Mouse (Mus musculus): ENCODE results near the gene Olfr1082. TPM values are rescaled to one million over a fixed set of nuclear protein-coding genes. Genes with fewer than 3 reads are reported as not detected.
"Not testable (repeated sequence)": the region's sequence is repeated elsewhere in the genome, so short reads cannot be mapped to it uniquely, and the experiment has no call there.

Gene Olfr1082
- total RNA-seq (2012; rRNA removed), result not detected in 2 replicates
- not detected for polyA plus RNA-seq (2012; ENCODE audit: insufficient read depth in 1 of 2, insufficient read length in 2 of 2, low read depth in 1 of 2, low replicate concordance in 2 of 2, missing spikeins in 1 of 2)

GRCm38 (mm10) chr2:86598866-86599265 lies at the start of gene Olfr1082:
TSS of gene Olfr1082 (minus strand) at chr2:86598966.
- not testable (repeated sequence) for H3K4me3 ChIP-seq (ENCODE audit: control insufficient read depth in 1 of 2, insufficient read depth in 1 of 2, low read depth in 2 of 2, low read length in 2 of 2); H3K79me2 ChIP-seq (ENCODE audit: control insufficient read depth, insufficient read depth, low read length, poor library complexity); H3K4me1 ChIP-seq (ENCODE audit: control insufficient read depth in 1 of 2, insufficient read depth in 2 of 2, low read length in 2 of 2); H3K27me3 ChIP-seq (ENCODE audit: control insufficient read depth in 1 of 2, insufficient read depth in 2 of 2, low read length in 2 of 2); DNase-seq (ENCODE audit: low read depth, low spot score); H3K36me3 ChIP-seq (ENCODE audit: control insufficient read depth in 1 of 2, insufficient read depth in 2 of 2, low read length in 2 of 2); H3K9me3 ChIP-seq (replicated peaks; ENCODE audit: insufficient read depth, low read length); H3K9ac ChIP-seq (ENCODE audit: control insufficient read depth, low read depth, low read length, poor library complexity, severe bottlenecking); H3K27ac ChIP-seq (ENCODE audit: control insufficient read depth, low read depth, low read length)

GRCm38 (mm10) chr2:86639625-86640024 lies 40.9 kb upstream of the Olfr1082 start, which contains the start of gene Olfr1084:
TSS of gene Olfr1084 (minus strand) at chr2:86639725.
- H3K27me3 ChIP-seq (ENCODE audit: control insufficient read depth in 1 of 2, insufficient read depth in 2 of 2, low read length in 2 of 2); H3K4me1 ChIP-seq (ENCODE audit: control insufficient read depth in 1 of 2, insufficient read depth in 2 of 2, low read length in 2 of 2); H3K36me3 ChIP-seq (ENCODE audit: control insufficient read depth in 1 of 2, insufficient read depth in 2 of 2, low read length in 2 of 2); H3K4me3 ChIP-seq (ENCODE audit: control insufficient read depth in 1 of 2, insufficient read depth in 1 of 2, low read depth in 2 of 2, low read length in 2 of 2); H3K9me3 ChIP-seq (replicated peaks; ENCODE audit: insufficient read depth, low read length); H3K79me2 ChIP-seq (ENCODE audit: control insufficient read depth, insufficient read depth, low read length, poor library complexity); H3K9ac ChIP-seq (ENCODE audit: control insufficient read depth, low read depth, low read length, poor library complexity, severe bottlenecking); DNase-seq (ENCODE audit: low read depth, low spot score); H3K27ac ChIP-seq (ENCODE audit: control insufficient read depth, low read depth, low read length): not testable (repeated sequence)

GRCm38 (mm10) chr2:86558135-86558534 lies 40.6 kb downstream of the Olfr1082 start, which contains the start of gene Olfr1080:
TSS of gene Olfr1080 (minus strand) at chr2:86558235.
- not testable (repeated sequence) for H3K27ac ChIP-seq (ENCODE audit: control insufficient read depth, low read depth, low read length)

More at GRCm38 (mm10) chr2:86558135-86558534, 40.6 kb downstream of the Olfr1082 start, which contains the start of gene Olfr1080:
- H3K4me1 ChIP-seq (ENCODE audit: control insufficient read depth in 1 of 2, insufficient read depth in 2 of 2, low read length in 2 of 2); H3K27me3 ChIP-seq (ENCODE audit: control insufficient read depth in 1 of 2, insufficient read depth in 2 of 2, low read length in 2 of 2); H3K9ac ChIP-seq (ENCODE audit: control insufficient read depth, low read depth, low read length, poor library complexity, severe bottlenecking); H3K9me3 ChIP-seq (replicated peaks; ENCODE audit: insufficient read depth, low read length); H3K36me3 ChIP-seq (ENCODE audit: control insufficient read depth in 1 of 2, insufficient read depth in 2 of 2, low read length in 2 of 2); DNase-seq (ENCODE audit: low read depth, low spot score); H3K79me2 ChIP-seq (ENCODE audit: control insufficient read depth, insufficient read depth, low read length, poor library complexity); H3K4me3 ChIP-seq (ENCODE audit: control insufficient read depth in 1 of 2, insufficient read depth in 1 of 2, low read depth in 2 of 2, low read length in 2 of 2): not testable (repeated sequence)

Other genes with a start within 250 kb of the Olfr1082 start
- 0.29 and 0.65 TPM in 2 replicates for gene Olfr1055, start 248.7 kb downstream of the Olfr1082 start, total RNA-seq (2012; rRNA removed)
- not detected for gene Olfr1055, start 248.7 kb downstream of the Olfr1082 start, polyA plus RNA-seq (2012; ENCODE audit: insufficient read depth in 1 of 2, insufficient read length in 2 of 2, low read depth in 1 of 2, low replicate concordance in 2 of 2, missing spikeins in 1 of 2)
- not detected in 2 replicates for gene Olfr1056, start 236.5 kb downstream of the Olfr1082 start, total RNA-seq (2012; rRNA removed)
- gene Olfr1056, start 236.5 kb downstream of the Olfr1082 start, polyA plus RNA-seq (2012; ENCODE audit: insufficient read depth in 1 of 2, insufficient read length in 2 of 2, low read depth in 1 of 2, low replicate concordance in 2 of 2, missing spikeins in 1 of 2), result not detected
- not detected in 2 replicates for gene Olfr1057, start 220.6 kb downstream of the Olfr1082 start, total RNA-seq (2012; rRNA removed)
- gene Olfr1057, start 220.6 kb downstream of the Olfr1082 start, polyA plus RNA-seq (2012; ENCODE audit: insufficient read depth in 1 of 2, insufficient read length in 2 of 2, low read depth in 1 of 2, low replicate concordance in 2 of 2, missing spikeins in 1 of 2), result not detected
- gene Olfr1058, start 210.4 kb downstream of the Olfr1082 start, total RNA-seq (2012; rRNA removed), result not detected in 2 replicates
- gene Olfr1058, start 210.4 kb downstream of the Olfr1082 start, polyA plus RNA-seq (2012; ENCODE audit: insufficient read depth in 1 of 2, insufficient read length in 2 of 2, low read depth in 1 of 2, low replicate concordance in 2 of 2, missing spikeins in 1 of 2), result not detected
- not detected in 2 replicates for gene Olfr1061, start 184.9 kb downstream of the Olfr1082 start, total RNA-seq (2012; rRNA removed)
- not detected for gene Olfr1061, start 184.9 kb downstream of the Olfr1082 start, polyA plus RNA-seq (2012; ENCODE audit: insufficient read depth in 1 of 2, insufficient read length in 2 of 2, low read depth in 1 of 2, low replicate concordance in 2 of 2, missing spikeins in 1 of 2)
- gene Olfr1062, start 172.2 kb downstream of the Olfr1082 start, total RNA-seq (2012; rRNA removed), result not detected in 2 replicates
- not detected for gene Olfr1062, start 172.2 kb downstream of the Olfr1082 start, polyA plus RNA-seq (2012; ENCODE audit: insufficient read depth in 1 of 2, insufficient read length in 2 of 2, low read depth in 1 of 2, low replicate concordance in 2 of 2, missing spikeins in 1 of 2)
- not detected in 2 replicates for gene Olfr1065, start 148.4 kb downstream of the Olfr1082 start, total RNA-seq (2012; rRNA removed)
- not detected for gene Olfr1065, start 148.4 kb downstream of the Olfr1082 start, polyA plus RNA-seq (2012; ENCODE audit: insufficient read depth in 1 of 2, insufficient read length in 2 of 2, low read depth in 1 of 2, low replicate concordance in 2 of 2, missing spikeins in 1 of 2)
- gene Olfr1066, start 142.7 kb downstream of the Olfr1082 start, total RNA-seq (2012; rRNA removed), result not detected in 2 replicates
- not detected for gene Olfr1066, start 142.7 kb downstream of the Olfr1082 start, polyA plus RNA-seq (2012; ENCODE audit: insufficient read depth in 1 of 2, insufficient read length in 2 of 2, low read depth in 1 of 2, low replicate concordance in 2 of 2, missing spikeins in 1 of 2)
- not detected in 2 replicates for gene Olfr228, start 111.6 kb downstream of the Olfr1082 start, total RNA-seq (2012; rRNA removed)
- not detected for gene Olfr228, start 111.6 kb downstream of the Olfr1082 start, polyA plus RNA-seq (2012; ENCODE audit: insufficient read depth in 1 of 2, insufficient read length in 2 of 2, low read depth in 1 of 2, low replicate concordance in 2 of 2, missing spikeins in 1 of 2)
- not detected in 2 replicates for gene Olfr1076, start 90.5 kb downstream of the Olfr1082 start, total RNA-seq (2012; rRNA removed)
- gene Olfr1076, start 90.5 kb downstream of the Olfr1082 start, polyA plus RNA-seq (2012; ENCODE audit: insufficient read depth in 1 of 2, insufficient read length in 2 of 2, low read depth in 1 of 2, low replicate concordance in 2 of 2, missing spikeins in 1 of 2), result not detected
- not detected in 2 replicates for gene Olfr1079, start 56.5 kb downstream of the Olfr1082 start, total RNA-seq (2012; rRNA removed)
- gene Olfr1079, start 56.5 kb downstream of the Olfr1082 start, polyA plus RNA-seq (2012; ENCODE audit: insufficient read depth in 1 of 2, insufficient read length in 2 of 2, low read depth in 1 of 2, low replicate concordance in 2 of 2, missing spikeins in 1 of 2), result not detected
- gene Olfr1080, start 40.7 kb downstream of the Olfr1082 start, total RNA-seq (2012; rRNA removed), result not detected in 2 replicates
- gene Olfr1080, start 40.7 kb downstream of the Olfr1082 start, polyA plus RNA-seq (2012; ENCODE audit: insufficient read depth in 1 of 2, insufficient read length in 2 of 2, low read depth in 1 of 2, low replicate concordance in 2 of 2, missing spikeins in 1 of 2), result not detected
- not detected in 2 replicates for gene Olfr1084, start 40.8 kb upstream of the Olfr1082 start, total RNA-seq (2012; rRNA removed)
- gene Olfr1084, start 40.8 kb upstream of the Olfr1082 start, polyA plus RNA-seq (2012; ENCODE audit: insufficient read depth in 1 of 2, insufficient read length in 2 of 2, low read depth in 1 of 2, low replicate concordance in 2 of 2, missing spikeins in 1 of 2), result not detected
- not detected in 2 replicates for gene Olfr1085, start 63.1 kb upstream of the Olfr1082 start, total RNA-seq (2012; rRNA removed)
- gene Olfr1085, start 63.1 kb upstream of the Olfr1082 start, polyA plus RNA-seq (2012; ENCODE audit: insufficient read depth in 1 of 2, insufficient read length in 2 of 2, low read depth in 1 of 2, low replicate concordance in 2 of 2, missing spikeins in 1 of 2), result not detected
- not detected in 2 replicates for gene Olfr1086, start 81.1 kb upstream of the Olfr1082 start, total RNA-seq (2012; rRNA removed)
- gene Olfr1086, start 81.1 kb upstream of the Olfr1082 start, polyA plus RNA-seq (2012; ENCODE audit: insufficient read depth in 1 of 2, insufficient read length in 2 of 2, low read depth in 1 of 2, low replicate concordance in 2 of 2, missing spikeins in 1 of 2), result not detected
- gene Olfr1087, start 99.4 kb upstream of the Olfr1082 start, total RNA-seq (2012; rRNA removed), result not detected in 2 replicates
- not detected for gene Olfr1087, start 99.4 kb upstream of the Olfr1082 start, polyA plus RNA-seq (2012; ENCODE audit: insufficient read depth in 1 of 2, insufficient read length in 2 of 2, low read depth in 1 of 2, low replicate concordance in 2 of 2, missing spikeins in 1 of 2)
- gene Olfr1089, start 134.7 kb upstream of the Olfr1082 start, total RNA-seq (2012; rRNA removed), result not detected in 2 replicates
- not detected for gene Olfr1089, start 134.7 kb upstream of the Olfr1082 start, polyA plus RNA-seq (2012; ENCODE audit: insufficient read depth in 1 of 2, insufficient read length in 2 of 2, low read depth in 1 of 2, low replicate concordance in 2 of 2, missing spikeins in 1 of 2)
- not detected in 2 replicates for gene Olfr1090, start 160.0 kb upstream of the Olfr1082 start, total RNA-seq (2012; rRNA removed)
- gene Olfr1090, start 160.0 kb upstream of the Olfr1082 start, polyA plus RNA-seq (2012; ENCODE audit: insufficient read depth in 1 of 2, insufficient read length in 2 of 2, low read depth in 1 of 2, low replicate concordance in 2 of 2, missing spikeins in 1 of 2), result not detected
- gene Olfr1093, start 183.5 kb upstream of the Olfr1082 start, total RNA-seq (2012; rRNA removed), result not detected in 2 replicates
- gene Olfr1093, start 183.5 kb upstream of the Olfr1082 start, polyA plus RNA-seq (2012; ENCODE audit: insufficient read depth in 1 of 2, insufficient read length in 2 of 2, low read depth in 1 of 2, low replicate concordance in 2 of 2, missing spikeins in 1 of 2), result not detected
- gene Olfr141, start 211.1 kb upstream of the Olfr1082 start, total RNA-seq (2012; rRNA removed), result not detected in 2 replicates
- gene Olfr141, start 211.1 kb upstream of the Olfr1082 start, polyA plus RNA-seq (2012; ENCODE audit: insufficient read depth in 1 of 2, insufficient read length in 2 of 2, low read depth in 1 of 2, low replicate concordance in 2 of 2, missing spikeins in 1 of 2), result not detected
- gene Olfr1094, start 225.7 kb upstream of the Olfr1082 start, total RNA-seq (2012; rRNA removed), result not detected in 2 replicates
- gene Olfr1094, start 225.7 kb upstream of the Olfr1082 start, polyA plus RNA-seq (2012; ENCODE audit: insufficient read depth in 1 of 2, insufficient read length in 2 of 2, low read depth in 1 of 2, low replicate concordance in 2 of 2, missing spikeins in 1 of 2), result not detected

Data from MEL (cell line).